Mouse (Mus musculus) lung, postnatal 0 days (tissue): ENCODE measurements around the gene Ggct.

ENCODE experiments used
- CTCF ChIP-seq: IDR thresholded peaks from 2 replicates; pipeline ENCODE4 v1.5.1; 2016; ENCODE audit warnings: antibody characterized with exemption, mild to moderate bottlenecking
- EP300 ChIP-seq: IDR thresholded peaks from 2 replicates; pipeline ENCODE4 v1.6.1; 2016; ENCODE audit warnings: antibody characterized with exemption, mild to moderate bottlenecking, control low read depth

DNA sequence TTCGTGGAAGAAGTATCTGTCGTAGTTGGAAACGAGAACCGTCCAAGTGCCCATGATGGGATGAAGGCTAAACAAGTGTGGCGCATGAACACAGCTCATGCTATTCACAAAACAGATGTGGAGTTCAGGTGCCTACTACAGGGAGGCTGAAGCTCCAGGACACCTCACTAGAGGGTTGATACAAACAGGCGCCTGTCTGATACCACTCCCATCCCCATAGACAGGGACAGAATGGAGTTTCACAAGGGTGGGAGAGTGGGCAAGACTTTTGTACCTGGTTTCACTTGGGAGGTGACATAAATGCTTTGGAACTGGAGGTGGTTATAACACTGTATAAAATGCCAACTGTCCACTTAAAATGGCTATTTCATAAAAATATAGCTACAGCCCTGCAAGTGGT, 13.3 kb downstream of the Ggct start:
- no peak for TF ChIP-seq EP300
- TF ChIP-seq CTCF, result no peak
